Mouse (Mus musculus) left cerebral cortex, adult 11 months (tissue): Measurements from ENCODE around the gene Cfap97d2.
A peak's percentile ranks its signal among the peaks of the same experiment; 100 is the strongest.
"Not testable (repeated sequence)": the region's sequence is repeated elsewhere in the genome, so short reads cannot be mapped to it uniquely, and the experiment has no call there.

ENCODE experiments used
- DNase-seq: peaks from one replicate; pipeline ENCODE4 v3.0.0; 2022; ENCODE audit warnings: low spot score

The Cfap97d2 gene

GRCm38 (mm10) chr8:13746212-13746611 lies 40.5 kb downstream of the Cfap97d2 start:
- DNase-seq = not testable (repeated sequence)

GRCm38 (mm10) chr8:13747626-13748025 lies 41.9 kb downstream of the Cfap97d2 start:
- DNase-seq = no peak

GRCm38 (mm10) chr8:13753680-13754079 lies 48.0 kb downstream of the Cfap97d2 start:
- DNase-seq = peak; percentile 26

GRCm38 (mm10) chr8:13756480-13756879 lies 50.8 kb downstream of the Cfap97d2 start:
- no peak for DNase-seq

- peak; percentile 79 for DNase-seq
These were observed 51.5 kb downstream of the Cfap97d2 start, which contains the start of gene Cdc16 for GRCm38 (mm10) chr8:13756982-13757804. TSS of gene Cdc16 (plus strand) at chr8:13757676.

GRCm38 (mm10) chr8:13757805-13758727 lies 52.4 kb downstream of the Cfap97d2 start:
- DNase-seq = peak; percentile 30

GRCm38 (mm10) chr8:13769206-13769605 lies 63.5 kb downstream of the Cfap97d2 start:
- DNase-seq = no peak

- no peak for DNase-seq
These were observed 74.8 kb downstream of the Cfap97d2 start for GRCm38 (mm10) chr8:13780536-13780935.

GRCm38 (mm10) chr8:13785250-13785763 lies 79.6 kb downstream of the Cfap97d2 start, which contains the start of gene Upf3a:
TSS of gene Upf3a (plus strand) at chr8:13785615.
- peak; percentile 85 for DNase-seq

GRCm38 (mm10) chr8:13785764-13786299 lies 80.1 kb downstream of the Cfap97d2 start:
- peak; percentile 89 for DNase-seq

GRCm38 (mm10) chr8:13789606-13790005 lies 83.9 kb downstream of the Cfap97d2 start:
- no peak for DNase-seq
